Mouse (Mus musculus) kidney, adult 8-10 months (tissue): ENCODE measurements at regions not wholly inside any gene's neighbourhood (a gene's known extent, or its start where the extent isn't known, plus 50 kb on each side); places are given as distances from the start of the nearest gene placed in this dataset.
"Not testable (repeated sequence)": the region's sequence is repeated elsewhere in the genome, so short reads cannot be mapped to it uniquely, and the experiment has no call there.

Experiments used
- DNase-seq, 2 experiments: peaks; one replicate each; pipeline ENCODE4 v3.0.0; 2022

- no peak for DNase-seq
Measured at GRCm38 (mm10) chr12:71532708-71533450, 223.2 kb downstream of the Dact1 start.

- no peak for DNase-seq
Measured at GRCm38 (mm10) chr12:71533701-71534100, 224.0 kb downstream of the Dact1 start.

- DNase-seq: no peak
Measured at GRCm38 (mm10) chr12:71534199-71534598, 224.5 kb downstream of the Dact1 start.

GRCm38 (mm10) chr12:71535251-71535650 is 225.6 kb downstream of the Dact1 start:
- no peak for DNase-seq

GRCm38 (mm10) chr12:71535831-71536230 is 226.1 kb downstream of the Dact1 start:
- DNase-seq: not testable (repeated sequence)

GRCm38 (mm10) chr12:71538691-71539090 is 229.0 kb downstream of the Dact1 start:
- no peak for DNase-seq

- DNase-seq: no peak
Measured at GRCm38 (mm10) chr12:71540279-71540678, 230.6 kb downstream of the Dact1 start.

- no peak for DNase-seq
Measured at GRCm38 (mm10) chr12:71541961-71542360, 232.3 kb downstream of the Dact1 start.

GRCm38 (mm10) chr12:71543571-71544119 is 234.0 kb downstream of the Dact1 start:
- no peak for DNase-seq

GRCm38 (mm10) chr12:71544401-71545159 is 234.9 kb downstream of the Dact1 start:
- DNase-seq: no peak

GRCm38 (mm10) chr12:71546523-71547265 is 237.0 kb downstream of the Dact1 start:
- DNase-seq: no peak

GRCm38 (mm10) chr12:71549336-71549735 is 239.7 kb downstream of the Dact1 start:
- DNase-seq: no peak

GRCm38 (mm10) chr12:71554212-71554611 is 244.5 kb downstream of the Dact1 start:
- no peak for DNase-seq

GRCm38 (mm10) chr12:71561259-71561658 is 251.6 kb downstream of the Dact1 start:
- DNase-seq: no peak

GRCm38 (mm10) chr12:71561918-71562572 is 252.4 kb downstream of the Dact1 start:
- DNase-seq: no peak

GRCm38 (mm10) chr12:71563219-71563618 is 253.5 kb downstream of the Dact1 start:
- DNase-seq: no peak

- no peak for DNase-seq
Measured at GRCm38 (mm10) chr12:71566371-71566770, 256.7 kb downstream of the Dact1 start.

GRCm38 (mm10) chr12:71568251-71568650 is 258.6 kb downstream of the Dact1 start:
- no peak for DNase-seq

GRCm38 (mm10) chr12:71568880-71569390 is 259.3 kb downstream of the Dact1 start:
- DNase-seq: no peak

- DNase-seq: no peak
Measured at GRCm38 (mm10) chr12:71569662-71570061, 260.0 kb downstream of the Dact1 start.

GRCm38 (mm10) chr12:71570116-71570515 is 260.4 kb downstream of the Dact1 start:
- no peak for DNase-seq

GRCm38 (mm10) chr12:71572833-71573446 is 257.9 kb upstream of the Daam1 start:
- DNase-seq: no peak
